Mouse (Mus musculus) hindbrain, postnatal 0 days (tissue): ENCODE data around the gene Napa. TPM values are rescaled to one million over a fixed set of nuclear protein-coding genes. Genes with fewer than 3 reads are reported as not detected.

Source experiments
- ATAC-seq: fragments of 200-750 bp; cut with Nextera tagmentation; 2 replicates; pipeline ENCODE4 v1.8.0; 2017; ENCODE audit warnings: mild to moderate bottlenecking, moderate TSS enrichment, moderate library complexity
- DNase-seq: peaks from one replicate; pipeline ENCODE4 v3.0.0-alpha.2; 2015; ENCODE audit warnings: low spot score
- H3K27ac ChIP-seq: fragments of 300-500 bp; sonication (generic); 2 replicates; pipeline ENCODE4 v1.5.1; 2014; ENCODE audit warnings: mild to moderate bottlenecking
- H3K27me3 ChIP-seq: fragments of 300-500 bp; sonication (generic); 2 replicates; pipeline ENCODE4 v1.6.1; 2014; ENCODE audit warnings: low read length, mixed read lengths; ENCODE audit not compliant: insufficient read depth
- H3K36me3 ChIP-seq: fragments of 300-500 bp; sonication (generic); 2 replicates; pipeline ENCODE4 v1.6.1; 2014; ENCODE audit warnings: low read length, mixed read lengths; ENCODE audit not compliant: insufficient read depth
- H3K4me1 ChIP-seq: fragments of 300-500 bp; sonication (generic); 2 replicates; pipeline ENCODE4 v1.6.1; 2014; ENCODE audit warnings: antibody characterized with exemption, low read length, mixed read lengths; ENCODE audit not compliant: insufficient read depth
- H3K4me2 ChIP-seq: fragments of 300-500 bp; sonication (generic); 2 replicates; pipeline ENCODE4 v1.6.1; 2014; ENCODE audit warnings: low read depth, mild to moderate bottlenecking, low read length, moderate library complexity, mixed read lengths
- H3K4me3 ChIP-seq: fragments of 300-500 bp; sonication (generic); 2 replicates; pipeline ENCODE4 v1.5.1; 2014; ENCODE audit warnings: low read length
- H3K9ac ChIP-seq: fragments of 300-500 bp; sonication (generic); replicated peaks from 2 replicates; pipeline ENCODE4 v1.6.1; 2014; ENCODE audit warnings: mild to moderate bottlenecking, low read length, moderate library complexity, mixed read lengths
- H3K9me3 ChIP-seq: fragments of 300-500 bp; sonication (generic); 2 replicates; pipeline ENCODE4 v1.6.1; 2016; ENCODE audit warnings: low read length, mixed read lengths
- CTCF ChIP-seq: IDR thresholded peaks from 2 replicates; pipeline ENCODE4 v1.5.1; 2016; ENCODE audit warnings: antibody characterized with exemption, control low read depth, low read depth
- WGBS: fragments of 180-500 bp; shearing (Covaris S2); extraction: QIAGEN DNeasy Blood & Tissue Kit; methylation state at CpG from one replicate; pipeline ENCODE4 v1.1.7; 2014; 5-methylcytosine and 5-hydroxymethylcytosine counted together
- polyA plus RNA-seq: library from polyadenylated mRNA; unstranded; fragments of >200 nt; fragmentation: Nextera tagmentation; extraction: Ambion mirVana; gene quantifications from 2 replicates; pipeline ENCODE4 v1.2.1, GENCODE M21; 2015
- total RNA-seq: library from RNA; depleted of rRNA; stranded (reverse); fragments of >200 nt; gene quantifications from 2 replicates; pipeline ENCODE4 v1.2.3, GENCODE M21; 2014

Gene Napa
- total and polyA plus RNA-seq, 2 experiments from 2014 or later: 253 to 441 TPM

DNA sequence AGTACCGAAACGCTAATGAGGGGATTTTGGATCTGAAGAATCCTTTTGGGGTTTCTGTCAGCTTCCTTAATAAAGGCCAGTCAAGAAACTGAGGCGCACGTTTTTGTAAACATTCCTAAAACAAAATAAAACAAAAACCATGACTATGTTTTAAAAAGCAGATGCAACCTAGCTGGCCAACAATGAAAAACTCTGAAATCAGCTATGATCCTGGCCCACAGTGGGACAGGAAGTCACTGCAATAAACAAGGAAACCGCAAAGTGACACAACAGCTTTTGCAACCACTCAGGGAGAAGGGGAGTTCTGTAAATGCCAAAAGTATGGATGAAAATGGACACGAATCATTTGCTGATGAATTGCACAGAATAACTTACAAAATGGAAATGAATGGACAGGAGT is 45.2 kb upstream of the Napa start:
- Histone ChIP-seq H3K4me1 (peaks cover 6% of the 10 kb centered on the region; the same call in 1 of the 2 replicates), H3K27ac (peak overlapping the region; percentile 15; the same call in 1 of the 2 replicates), H3K27me3 (no peaks in the 10 kb centered on the region), H3K36me3 (no peaks in the 10 kb centered on the region), H3K9me3 (no peaks in the 10 kb centered on the region), H3K9ac (no peak overlapping the region), H3K4me2 (peak overlapping the region; percentile 83), H3K4me3 (peak overlapping the region; percentile 43)
- TF ChIP-seq CTCF: no peak
- 16% methylated on average over 6 of the region's 6 CpGs for WGBS
- no peak for DNase-seq
- no peak for ATAC-seq

- WGBS: 70% methylated on average over 4 of the region's 4 CpGs
- ATAC-seq: no peak
Measured at GRCm38 (mm10) chr7:16054966-16055365, 43.3 kb upstream of the Napa start.

GRCm38 (mm10) chr7:16055665-16056064 is 42.6 kb upstream of the Napa start:
- Histone ChIP-seq H3K9ac (no peak overlapping the region), H3K4me2 (no peak overlapping the region), H3K4me1 (no peaks in the 10 kb centered on the region), H3K27me3 (no peaks in the 10 kb centered on the region), H3K36me3 (no peaks in the 10 kb centered on the region), H3K9me3 (no peaks in the 10 kb centered on the region), H3K4me3 (no peak overlapping the region), H3K27ac (no peak overlapping the region)
- ATAC-seq (no peak), DNase-seq (no peak)
- 85% methylated on average over 6 of the region's 6 CpGs for WGBS
- no peak for TF ChIP-seq CTCF

More at GRCm38 (mm10) chr7:16054966-16055365, 43.3 kb upstream of the Napa start:
- Histone ChIP-seq H3K36me3 (no peaks in the 10 kb centered on the region), H3K9ac (no peak overlapping the region), H3K4me3 (no peak overlapping the region), H3K4me1 (no peaks in the 10 kb centered on the region; the same call in 1 of the 2 replicates), H3K4me2 (no peak overlapping the region), H3K27ac (no peak overlapping the region), H3K27me3 (no peaks in the 10 kb centered on the region), H3K9me3 (no peaks in the 10 kb centered on the region)
- TF ChIP-seq CTCF: no peak
- DNase-seq: no peak

- Histone ChIP-seq H3K4me1 (no peaks in the 10 kb centered on the region), H3K27ac (no peak overlapping the region), H3K4me3 (no peak overlapping the region), H3K4me2 (no peak overlapping the region), H3K9me3 (no peaks in the 10 kb centered on the region), H3K27me3 (no peaks in the 10 kb centered on the region), H3K9ac (no peak overlapping the region), H3K36me3 (no peaks in the 10 kb centered on the region)
- no peak for ATAC-seq
- peak; percentile 63 for DNase-seq
- TF ChIP-seq CTCF: peak; percentile 59
- 24% methylated on average over 5 of the region's 5 CpGs for WGBS
Measured at GRCm38 (mm10) chr7:16056459-16057135, 41.7 kb upstream of the Napa start.

- TF ChIP-seq CTCF: no peak
- ATAC-seq (no peak), DNase-seq (no peak)
- no peaks in the 10 kb centered on the region for H3K36me3 ChIP-seq
- no peaks in the 10 kb centered on the region for H3K9me3 ChIP-seq
- H3K27me3 ChIP-seq: no peaks in the 10 kb centered on the region; the same call in 1 of the 2 replicates
- 83% methylated on average over 2 of the region's 2 CpGs for WGBS
- H3K4me3 ChIP-seq: no peak overlapping the region
- no peak overlapping the region for H3K4me2 ChIP-seq
- no peaks in the 10 kb centered on the region for H3K4me1 ChIP-seq
- H3K9ac ChIP-seq: no peak overlapping the region
- H3K27ac ChIP-seq: no peak overlapping the region
Measured at GRCm38 (mm10) chr7:16057136-16057534, 41.1 kb upstream of the Napa start.

GRCm38 (mm10) chr7:16061219-16062098 is 36.8 kb upstream of the Napa start, which contains the start of gene Zfp541:
Gene Zfp541 (plus strand): TSS chr7:16061814.
- TF ChIP-seq CTCF: no peak
- H3K27ac ChIP-seq: no peak within 1 kb of the TSS
- DNase-seq (peak; percentile 67), ATAC-seq (peak; percentile 87)
- H3K4me1 ChIP-seq: no peaks in the 10 kb centered on the region
- H3K4me2 ChIP-seq: peak within 1 kb of the TSS; percentile 31; the same call in 1 of the 2 replicates
- peak within 1 kb of the TSS; percentile 16 for H3K4me3 ChIP-seq
- no peaks in the 10 kb centered on the region for H3K36me3 ChIP-seq
- 53% methylated on average over 64 of the region's 80 CpGs for WGBS
- no peak within 1 kb of the TSS for H3K9ac ChIP-seq
- no peaks in the 10 kb centered on the region; the same call in 1 of the 2 replicates for H3K27me3 ChIP-seq
- no peaks in the 10 kb centered on the region for H3K9me3 ChIP-seq

- Histone ChIP-seq H3K4me3 (no peak overlapping the region; the same call in 1 of the 2 replicates), H3K27ac (no peak overlapping the region), H3K4me1 (no peaks in the 10 kb centered on the region), H3K36me3 (no peaks in the 10 kb centered on the region), H3K27me3 (no peaks in the 10 kb centered on the region; the same call in 1 of the 2 replicates), H3K4me2 (peak overlapping the region; percentile 31; the same call in 1 of the 2 replicates), H3K9ac (no peak overlapping the region), H3K9me3 (no peaks in the 10 kb centered on the region)
- no peak for TF ChIP-seq CTCF
- WGBS: 81% methylated on average over 15 of the region's 15 CpGs
- DNase-seq (no peak), ATAC-seq (no peak)
Measured at GRCm38 (mm10) chr7:16062099-16062420, 36.2 kb upstream of the Napa start.
